Mouse (Mus musculus) ES-Bruce4 (cell line): ENCODE data around the gene Rhbdf2.

Source experiments
- CTCF ChIP-seq: IDR thresholded peaks from one replicate; pipeline ENCODE4 v1.8.1; 2011; ENCODE audit warnings: low read depth, low read length
- EP300 ChIP-seq: IDR thresholded peaks from 2 replicates; pipeline ENCODE4 v1.6.1; 2011; ENCODE audit warnings: low read depth, low read length; ENCODE audit not compliant: insufficient read depth
- POLR2A ChIP-seq: IDR thresholded peaks from one replicate; pipeline ENCODE4 v1.8.1; 2011; ENCODE audit warnings: low read length; ENCODE audit not compliant: insufficient read depth

DNA sequence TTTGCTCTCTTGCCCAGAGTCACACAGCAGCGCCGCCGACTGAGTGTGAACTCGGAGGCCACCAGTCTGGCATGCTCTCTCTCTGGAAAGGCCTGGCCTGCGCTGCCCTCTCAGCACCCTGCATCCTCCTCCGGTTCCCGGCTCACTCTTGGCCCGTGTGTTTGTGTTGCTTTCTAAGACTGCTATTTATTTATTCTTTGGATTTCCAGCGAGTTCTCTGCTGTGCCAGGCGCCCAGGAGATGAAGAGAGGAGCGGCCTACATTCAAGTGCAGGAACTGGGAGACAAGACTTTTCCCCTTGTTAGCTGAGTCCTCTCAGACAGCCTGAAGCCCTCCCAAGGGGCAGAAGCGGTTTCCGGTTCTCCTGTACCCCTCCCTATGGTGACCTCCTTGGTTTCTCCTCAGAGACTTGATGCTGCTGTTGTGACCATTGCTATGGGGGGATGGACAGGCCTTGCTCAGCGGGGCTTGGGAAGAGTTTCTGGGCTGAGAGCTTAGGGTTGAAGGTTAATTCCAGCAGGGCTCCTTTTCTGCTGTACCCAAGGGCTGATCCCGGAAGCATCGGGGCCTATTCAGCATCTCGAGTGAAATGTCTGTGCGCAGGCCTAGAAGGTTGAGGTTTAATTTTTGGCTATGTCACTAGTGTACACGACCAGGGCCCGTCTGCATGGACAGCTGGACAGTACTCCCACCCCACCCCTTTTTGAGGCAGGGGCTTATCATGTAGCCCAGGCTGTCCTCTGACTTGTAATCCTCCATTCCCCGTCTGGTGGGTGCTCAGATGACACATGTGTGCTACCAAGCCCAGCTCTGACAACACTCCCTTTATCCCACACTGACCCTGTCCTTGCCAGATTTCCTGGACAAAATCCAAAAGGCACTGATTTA lies 17.6 kb upstream of the Rhbdf2 start:
- no peak for TF ChIP-seq CTCF
- no peak for TF ChIP-seq POLR2A
- TF ChIP-seq EP300: no peak
